ENCODE assay signal across 12 mouse cellular contexts in the genomic region with DNA sequence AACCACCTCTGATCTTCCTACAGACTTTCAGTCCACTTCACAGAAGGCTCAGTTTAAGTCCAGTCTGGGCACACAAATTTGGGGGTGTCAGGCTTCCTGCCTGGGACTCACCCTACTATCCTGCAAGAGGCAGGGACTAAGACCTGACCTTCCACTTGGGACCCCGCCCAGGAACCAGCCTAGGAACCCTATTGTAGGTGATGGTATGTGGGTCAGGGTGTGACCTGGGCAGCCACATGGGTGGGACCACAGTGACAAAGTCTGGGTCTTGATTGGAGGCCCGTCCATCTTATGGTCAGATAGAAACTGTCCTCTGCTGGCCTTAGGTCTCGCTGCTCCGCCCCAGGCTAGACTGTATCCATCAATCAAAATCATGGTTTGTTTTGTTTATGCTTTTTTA. TPM values are rescaled to one million over a fixed set of nuclear protein-coding genes. Genes with fewer than 3 reads are reported as not detected.
DNase-seq lines count a peak whose midpoint lies in the region; ATAC-seq and TF ChIP-seq lines count a peak whose summit lies in the region.
"Had no signal": no experiment of that assay in that cellular context is flagged by ENCODE, and none has a peak within 500 bp of the region (broad histone marks: within the 10 kb centered on the region; RNA-seq: fewer than 3 reads in every experiment).

No protein-coding gene starts in this region.

- peaks cover 82% of the 10 kb centered on the region for H3K27me3 ChIP-seq in embryonic facial prominence, embryonic 10.5 days (replicated peaks; ENCODE audit: low read depth, poor library complexity, severe bottlenecking)
- H3K27me3 ChIP-seq in hindbrain, embryonic 15.5 days = no peaks in the 10 kb centered on the region
- no peaks in the 10 kb centered on the region for H3K27me3 ChIP-seq in midbrain, embryonic 15.5 days (replicated peaks)

- peaks cover 59% of the 10 kb centered on the region for H3K4me1 ChIP-seq in embryonic facial prominence, embryonic 10.5 days
- peaks cover 60% of the 10 kb centered on the region for H3K4me1 ChIP-seq in hindbrain, embryonic 15.5 days (replicated peaks)
- peaks cover 64% of the 10 kb centered on the region for H3K4me1 ChIP-seq in midbrain, embryonic 15.5 days

- DNase-seq in left cerebral cortex, adult 2 months (ENCODE audit: extremely low spot score in 1 of 2, low spot score in 2 of 2) = no peak
- no peak for DNase-seq in left cerebral cortex, postnatal 36 days (ENCODE audit: low spot score in 2 of 2)
- DNase-seq in embryonic facial prominence, embryonic 10.5 days (ENCODE audit: low spot score) = no peak
- no peak for DNase-seq in adrenal gland, adult 2 months
- no peak for DNase-seq in gastrocnemius, postnatal 14 days
- DNase-seq in adrenal gland, postnatal 14 days = no peak
- DNase-seq: cerebellum, adult 18-20 months; kidney, adult 8-10 months; layer of hippocampus, postnatal 36 days had no signal

- intact Hi-C loops in left cerebral cortex, adult 2 months (cut with DNase I) = no loop called here
- intact Hi-C loops in left cerebral cortex, postnatal 36 days (cut with DNase I) = loop anchor here (5.0 kb wide), 1 partner anchor 52 kb away; the partner anchor contains the start of gene Unc13a
- intact Hi-C loops in gastrocnemius, postnatal 14 days (cut with DNase I; ENCODE audit: low total_unique reads) = no loop called here

- peak overlapping the region; percentile 70 for H3K4me2 ChIP-seq in hindbrain, embryonic 15.5 days
- peak overlapping the region; percentile 63 for H3K4me2 ChIP-seq in midbrain, embryonic 15.5 days

- H3K9me3 ChIP-seq in embryonic facial prominence, embryonic 10.5 days = no peaks in the 10 kb centered on the region
- no peaks in the 10 kb centered on the region for H3K9me3 ChIP-seq in hindbrain, embryonic 15.5 days
- no peaks in the 10 kb centered on the region for H3K9me3 ChIP-seq in midbrain, embryonic 15.5 days
- H3K9me3 ChIP-seq: heart, embryonic 13.5 days had no signal

- H3K27ac ChIP-seq in left cerebral cortex, adult 2 months = peak overlapping the region; percentile 97
- no peak overlapping the region for H3K27ac ChIP-seq in embryonic facial prominence, embryonic 10.5 days (replicated peaks)
- H3K27ac ChIP-seq in hindbrain, embryonic 15.5 days (replicated peaks) = no peak overlapping the region
- no peak overlapping the region for H3K27ac ChIP-seq in midbrain, embryonic 15.5 days
- H3K27ac ChIP-seq: heart, embryonic 13.5 days had no signal

- no peak for TF ChIP-seq CTCF in left cerebral cortex, adult 2 months (IDR thresholded peaks at IDR 0.05)

- WGBS in embryonic facial prominence, embryonic 10.5 days = 73% methylated on average over 4 of the region's 4 CpGs
- WGBS in hindbrain, embryonic 15.5 days = 57% methylated on average over 4 of the region's 4 CpGs
- 76% methylated on average over 4 of the region's 4 CpGs for WGBS in midbrain, embryonic 15.5 days

- H3K36me3 ChIP-seq in embryonic facial prominence, embryonic 10.5 days (replicated peaks) = no peaks in the 10 kb centered on the region
- no peaks in the 10 kb centered on the region for H3K36me3 ChIP-seq in hindbrain, embryonic 15.5 days
- no peaks in the 10 kb centered on the region for H3K36me3 ChIP-seq in midbrain, embryonic 15.5 days (replicated peaks)
- H3K36me3 ChIP-seq: heart, embryonic 13.5 days had no signal

- ATAC-seq in hindbrain, embryonic 15.5 days (ENCODE audit: low FRiP score, low read depth) = no peak
- ATAC-seq in midbrain, embryonic 15.5 days (replicated peaks) = no peak

- H3K4me3 ChIP-seq in left cerebral cortex, adult 2 months = peak overlapping the region; percentile 90
- peak overlapping the region; percentile 77; the same call in 1 of the 2 replicates for H3K4me3 ChIP-seq in embryonic facial prominence, embryonic 10.5 days
- peak overlapping the region; percentile 71 for H3K4me3 ChIP-seq in hindbrain, embryonic 15.5 days
- H3K4me3 ChIP-seq in midbrain, embryonic 15.5 days = peak overlapping the region; percentile 77

- H3K9ac ChIP-seq in hindbrain, embryonic 15.5 days = peak overlapping the region; percentile 85
- peak overlapping the region; percentile 90 for H3K9ac ChIP-seq in midbrain, embryonic 15.5 days

RNA-seq across cellular contexts. Expression of gene Fcho1, which starts 1.1 kb away (rescaled TPM):
- total RNA-seq in left cerebral cortex, adult 2 months (2021) = 100 to 1,000 TPM; 184 TPM
- total RNA-seq in left cerebral cortex, postnatal 36 days (2021) = 100 to 1,000 TPM; 156 to 193 TPM
- polyA plus RNA-seq in embryonic facial prominence, embryonic 10.5 days (2016; fragmentation: Nextera tagmentation; extraction: Ambion mirVana) = 6.0 and 7.9 TPM in 2 replicates
- 77.2 and 93.0 TPM in 2 replicates for polyA plus RNA-seq in hindbrain, embryonic 15.5 days (2015; fragmentation: Nextera tagmentation; extraction: Ambion mirVana)
- polyA plus RNA-seq in midbrain, embryonic 15.5 days (2015; fragmentation: Nextera tagmentation; extraction: Ambion mirVana) = 96.0 and 102 TPM in 2 replicates
- total RNA-seq in adrenal gland, adult 2 months (2021) = 1 to 10 TPM; 1.8 to 2.7 TPM
- 8.2 and 10.6 TPM in 2 replicates for polyA plus RNA-seq in adrenal gland, adult 2 months (2012; rRNA removed)
- total RNA-seq in gastrocnemius, postnatal 14 days (2021) = under 1 TPM; 0.39 to 0.53 TPM
- 5.4 and 13.9 TPM in 2 replicates for total RNA-seq in adrenal gland, postnatal 14 days (2021)

RNA-seq across cellular contexts. Expression of gene B3gnt3, which starts 22.8 kb away (rescaled TPM):
- total RNA-seq in left cerebral cortex, adult 2 months (2021) = under 1 TPM; 0.68 to 0.79 TPM
- total RNA-seq in left cerebral cortex, postnatal 36 days (2021) = under 1 TPM; 0.52 to 0.75 TPM
- polyA plus RNA-seq in embryonic facial prominence, embryonic 10.5 days (2016; fragmentation: Nextera tagmentation; extraction: Ambion mirVana) = 0.54 and 0.72 TPM in 2 replicates
- polyA plus RNA-seq in hindbrain, embryonic 15.5 days (2015; fragmentation: Nextera tagmentation; extraction: Ambion mirVana) = 0.45 and 0.52 TPM in 2 replicates
- polyA plus RNA-seq in midbrain, embryonic 15.5 days (2015; fragmentation: Nextera tagmentation; extraction: Ambion mirVana) = 0.27 and 0.36 TPM in 2 replicates
- 1 to 10 TPM; 4.4 to 5.7 TPM for total RNA-seq in adrenal gland, adult 2 months (2021)
- polyA plus RNA-seq in adrenal gland, adult 2 months (2012; rRNA removed) = 14.4 and 17.5 TPM in 2 replicates
- 1 to 10 TPM; 5.2 to 5.5 TPM for total RNA-seq in gastrocnemius, postnatal 14 days (2021)
- 5.4 and 7.4 TPM in 2 replicates for total RNA-seq in adrenal gland, postnatal 14 days (2021)

RNA-seq across cellular contexts. Expression of gene Insl3, which starts 35.4 kb away (rescaled TPM):
- total RNA-seq in left cerebral cortex, adult 2 months (2021) = 1 to 10 TPM; 1.2 to 4.7 TPM
- total RNA-seq in left cerebral cortex, postnatal 36 days (2021) = 1 to 10 TPM in 1 of 2 experiments, under 1 TPM in 1; 0.59 to 1.9 TPM
- 0.55 TPM in 1 of 2 replicates, not detected in the other for polyA plus RNA-seq in embryonic facial prominence, embryonic 10.5 days (2016; fragmentation: Nextera tagmentation; extraction: Ambion mirVana)
- polyA plus RNA-seq in hindbrain, embryonic 15.5 days (2015; fragmentation: Nextera tagmentation; extraction: Ambion mirVana) = 0.47 and 1.5 TPM in 2 replicates
- polyA plus RNA-seq in midbrain, embryonic 15.5 days (2015; fragmentation: Nextera tagmentation; extraction: Ambion mirVana) = 0.37 and 1.5 TPM in 2 replicates
- total RNA-seq in adrenal gland, adult 2 months (2021) = 1 to 10 TPM; 7.1 to 7.5 TPM
- polyA plus RNA-seq in adrenal gland, adult 2 months (2012; rRNA removed) = 39.2 and 39.3 TPM in 2 replicates
- 1 to 10 TPM; 1.1 to 1.5 TPM for total RNA-seq in gastrocnemius, postnatal 14 days (2021)
- total RNA-seq in adrenal gland, postnatal 14 days (2021) = 8.0 and 9.8 TPM in 2 replicates

RNA-seq across cellular contexts. Expression of gene Jak3, which starts 48.3 kb away (rescaled TPM):
- 1 to 10 TPM; 5.5 to 5.8 TPM for total RNA-seq in left cerebral cortex, adult 2 months (2021)
- total RNA-seq in left cerebral cortex, postnatal 36 days (2021) = 1 to 10 TPM; 4.0 to 5.5 TPM
- 3.6 and 4.0 TPM in 2 replicates for polyA plus RNA-seq in embryonic facial prominence, embryonic 10.5 days (2016; fragmentation: Nextera tagmentation; extraction: Ambion mirVana)
- 6.1 and 7.0 TPM in 2 replicates for polyA plus RNA-seq in hindbrain, embryonic 15.5 days (2015; fragmentation: Nextera tagmentation; extraction: Ambion mirVana)
- polyA plus RNA-seq in midbrain, embryonic 15.5 days (2015; fragmentation: Nextera tagmentation; extraction: Ambion mirVana) = 5.2 and 5.8 TPM in 2 replicates
- total RNA-seq in adrenal gland, adult 2 months (2021) = 10 to 100 TPM in 1 of 2 experiments, 1 to 10 TPM in 1; 9.4 to 19.0 TPM
- polyA plus RNA-seq in adrenal gland, adult 2 months (2012; rRNA removed) = 32.3 and 44.2 TPM in 2 replicates
- total RNA-seq in gastrocnemius, postnatal 14 days (2021) = 1 to 10 TPM; 2.6 to 2.8 TPM
- total RNA-seq in adrenal gland, postnatal 14 days (2021) = 17.4 and 21.4 TPM in 2 replicates

RNA-seq across cellular contexts. Expression of gene Unc13a, which starts 52.8 kb away (rescaled TPM):
- total RNA-seq in left cerebral cortex, adult 2 months (2021) = 100 to 1,000 TPM; 313 to 351 TPM
- 100 to 1,000 TPM; 278 to 328 TPM for total RNA-seq in left cerebral cortex, postnatal 36 days (2021)
- 2.2 TPM in 2 replicates for polyA plus RNA-seq in embryonic facial prominence, embryonic 10.5 days (2016; fragmentation: Nextera tagmentation; extraction: Ambion mirVana)
- 20.8 and 24.7 TPM in 2 replicates for polyA plus RNA-seq in hindbrain, embryonic 15.5 days (2015; fragmentation: Nextera tagmentation; extraction: Ambion mirVana)
- 26.9 and 27.4 TPM in 2 replicates for polyA plus RNA-seq in midbrain, embryonic 15.5 days (2015; fragmentation: Nextera tagmentation; extraction: Ambion mirVana)
- total RNA-seq in adrenal gland, adult 2 months (2021) = 10 to 100 TPM in 1 of 2 experiments, 1 to 10 TPM in 1; 6.0 to 10.5 TPM
- polyA plus RNA-seq in adrenal gland, adult 2 months (2012; rRNA removed) = 4.4 and 6.3 TPM in 2 replicates
- total RNA-seq in gastrocnemius, postnatal 14 days (2021) = under 1 TPM; 0.18 to 0.20 TPM
- total RNA-seq in adrenal gland, postnatal 14 days (2021) = 7.2 and 7.7 TPM in 2 replicates

Comparison
In these comparisons a context has a peak if more than half of its experiments do, and no peak if none do; other contexts are left out.
1. RNA of gene Fcho1, which starts 1.1 kb away (total RNA-seq): 156 to 193 TPM in left cerebral cortex, postnatal 36 days and 184 TPM in left cerebral cortex, adult 2 months; 5.4 to 13.9 TPM in adrenal gland, postnatal 14 days, 1.8 to 2.7 TPM in adrenal gland, adult 2 months and 0.39 to 0.53 TPM in gastrocnemius, postnatal 14 days; every median in the first group is over 10 times any median in the second.
2. Peak in every context shown above with its lines, with median percentiles within 50 percentile points of each other: H3K4me3 ChIP-seq.